Mouse (Mus musculus): ENCODE data around the gene Vmn2r16.

Gene Vmn2r16

DNA sequence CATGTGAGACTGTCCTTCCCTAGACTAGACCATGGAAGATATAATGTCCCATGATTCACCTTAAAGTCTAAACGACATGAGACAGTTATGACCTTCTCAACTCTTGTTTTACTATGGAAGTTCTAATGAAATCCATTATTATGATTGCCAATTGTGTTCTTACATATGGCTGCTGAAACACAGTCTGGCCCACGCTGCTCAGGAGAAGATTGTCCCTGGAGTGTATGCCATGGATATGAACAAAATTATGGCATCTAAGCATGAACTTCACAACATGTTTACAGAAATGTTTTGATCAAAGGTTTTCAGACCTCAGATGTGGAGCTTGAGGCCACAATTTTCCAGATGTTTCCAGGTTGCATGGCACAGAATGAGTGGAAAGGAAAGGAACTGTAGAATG is at the start of gene Vmn2r16:
Gene Vmn2r16, plus strand, starts transcription at position 301 of the 400 bp plus-strand sequence.
- in situ Hi-C loops (cut with MboI; ENCODE audit: low sequenced_read_pairs) = no loop called here

DNA sequence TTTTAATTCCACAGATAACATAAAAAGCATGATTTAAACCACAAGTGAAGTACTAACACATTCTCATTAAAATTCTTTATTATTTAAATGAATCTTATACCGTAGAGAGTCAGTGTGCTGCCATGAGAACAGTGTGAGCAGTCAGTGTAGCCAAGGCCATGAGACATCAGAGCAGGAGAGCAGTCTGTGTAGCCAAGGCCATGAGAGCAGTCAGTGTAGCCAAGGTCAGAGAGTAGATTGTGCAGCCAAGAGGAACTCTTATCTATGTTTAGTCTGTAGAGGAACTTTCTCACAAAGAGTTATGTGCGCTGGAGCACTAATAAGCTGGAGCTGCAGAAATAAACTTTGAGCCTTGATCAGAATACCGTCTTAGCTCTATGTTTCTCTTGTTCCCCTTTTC is 35.3 kb upstream of the Vmn2r16 start:
- in situ Hi-C loops (cut with MboI; ENCODE audit: low sequenced_read_pairs) = no loop called here

DNA sequence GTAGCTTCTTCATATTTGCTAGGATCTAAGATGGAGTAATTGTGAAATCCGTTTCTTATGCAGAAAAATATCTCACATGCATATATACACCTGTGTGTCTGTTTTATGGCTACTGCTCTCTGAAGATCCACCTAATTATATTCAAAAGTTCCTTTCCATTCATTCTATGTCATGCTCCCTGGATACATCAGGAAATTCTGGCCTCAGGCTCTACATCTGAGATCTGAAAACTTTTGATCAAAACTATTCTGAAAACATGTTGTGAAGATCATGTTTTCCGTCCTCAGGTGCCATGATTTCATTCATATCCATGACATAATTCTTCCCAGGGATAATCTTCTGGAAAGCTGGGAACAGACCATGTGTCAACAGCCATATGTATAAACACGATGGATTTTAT is 32.4 kb upstream of the Vmn2r16 start, which contains the start of gene Vmn2r15:
Gene Vmn2r15, minus strand, starts transcription at position 101 of the 400 bp plus-strand sequence.
- in situ Hi-C loops (cut with MboI; ENCODE audit: low sequenced_read_pairs) = no loop called here

DNA sequence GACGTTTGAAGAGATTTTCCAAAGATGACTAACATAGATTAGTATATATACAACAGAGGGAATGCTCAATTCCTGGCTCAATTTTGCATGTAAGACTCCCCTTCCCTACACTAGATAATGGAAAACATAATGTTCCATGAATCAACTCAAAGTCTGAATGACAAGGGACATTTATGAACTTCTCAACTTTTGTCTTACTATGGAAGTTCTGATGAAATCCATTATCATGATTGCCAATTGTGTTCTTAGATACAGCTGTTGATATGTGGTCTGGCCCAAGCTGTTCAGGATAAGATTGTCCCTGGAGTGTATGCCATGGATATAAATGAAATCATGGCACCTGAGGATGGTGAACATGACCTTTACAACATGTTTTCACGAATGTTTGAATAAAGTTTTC is 89.4 kb downstream of the Vmn2r16 start, which contains the start of gene Vmn2r17:
Gene Vmn2r17, plus strand, starts transcription at position 301 of the 400 bp plus-strand sequence.
- in situ Hi-C loops (cut with MboI; ENCODE audit: low sequenced_read_pairs) = no loop called here
